Mouse (Mus musculus): ENCODE data around the gene 1700010B08Rik.
A peak's percentile ranks its signal among the peaks of the same experiment; 100 is the strongest.
"Not testable (repeated sequence)": the region's sequence is repeated elsewhere in the genome, so short reads cannot be mapped to it uniquely, and the experiment has no call there.

1700010B08Rik gene

GRCm38 (mm10) chr2:173719115-173719514, at the start of gene 1700010B08Rik:
TSS of gene 1700010B08Rik (plus strand) at chr2:173719415.
- not testable (repeated sequence) for DNase-seq (ENCODE audit: low read depth, low spot score)

GRCm38 (mm10) chr2:173672328-173672896, 46.8 kb upstream of the 1700010B08Rik start:
- DNase-seq (ENCODE audit: low read depth, low spot score) = no peak

GRCm38 (mm10) chr2:173673469-173673868, 45.7 kb upstream of the 1700010B08Rik start:
- no peak for DNase-seq (ENCODE audit: low read depth, low spot score)

- no peak for DNase-seq (ENCODE audit: low read depth, low spot score)
Measured at GRCm38 (mm10) chr2:173678593-173678992, 40.6 kb upstream of the 1700010B08Rik start.

GRCm38 (mm10) chr2:173679217-173679616, 40.0 kb upstream of the 1700010B08Rik start:
- no peak for DNase-seq (ENCODE audit: low read depth, low spot score)

- DNase-seq (ENCODE audit: low read depth, low spot score) = no peak
Measured at GRCm38 (mm10) chr2:173680153-173680552, 39.1 kb upstream of the 1700010B08Rik start.

- peak; percentile 13 for DNase-seq (ENCODE audit: low read depth, low spot score)
Measured at GRCm38 (mm10) chr2:173682773-173683172, 36.4 kb upstream of the 1700010B08Rik start.

GRCm38 (mm10) chr2:173685781-173686361, 33.3 kb upstream of the 1700010B08Rik start:
- no peak for DNase-seq (ENCODE audit: low read depth, low spot score)

- no peak for DNase-seq (ENCODE audit: low read depth, low spot score)
Measured at GRCm38 (mm10) chr2:173687363-173687762, 31.9 kb upstream of the 1700010B08Rik start.

- DNase-seq (ENCODE audit: low read depth, low spot score) = no peak
Measured at GRCm38 (mm10) chr2:173689835-173690234, 29.4 kb upstream of the 1700010B08Rik start.

- DNase-seq (ENCODE audit: low read depth, low spot score) = no peak
Measured at GRCm38 (mm10) chr2:173691748-173692147, 27.5 kb upstream of the 1700010B08Rik start.

- no peak for DNase-seq (ENCODE audit: low read depth, low spot score)
Measured at GRCm38 (mm10) chr2:173692693-173693092, 26.5 kb upstream of the 1700010B08Rik start.

- no peak for DNase-seq (ENCODE audit: low read depth, low spot score)
Measured at GRCm38 (mm10) chr2:173698850-173699249, 20.4 kb upstream of the 1700010B08Rik start.

- no peak for DNase-seq (ENCODE audit: low read depth, low spot score)
Measured at GRCm38 (mm10) chr2:173702096-173702866, 16.9 kb upstream of the 1700010B08Rik start.

- no peak for DNase-seq (ENCODE audit: low read depth, low spot score)
Measured at GRCm38 (mm10) chr2:173702867-173703237, 16.4 kb upstream of the 1700010B08Rik start.

GRCm38 (mm10) chr2:173705827-173706551, 13.2 kb upstream of the 1700010B08Rik start:
- no peak for DNase-seq (ENCODE audit: low read depth, low spot score)

GRCm38 (mm10) chr2:173707626-173708025, 11.6 kb upstream of the 1700010B08Rik start:
- peak; percentile 14 for DNase-seq (ENCODE audit: low read depth, low spot score)

GRCm38 (mm10) chr2:173710193-173710592, 9.0 kb upstream of the 1700010B08Rik start:
- DNase-seq (ENCODE audit: low read depth, low spot score) = no peak

- no peak for DNase-seq (ENCODE audit: low read depth, low spot score)
Measured at GRCm38 (mm10) chr2:173712656-173713055, 6.6 kb upstream of the 1700010B08Rik start.

GRCm38 (mm10) chr2:173713241-173713640, 6.0 kb upstream of the 1700010B08Rik start:
- no peak for DNase-seq (ENCODE audit: low read depth, low spot score)

GRCm38 (mm10) chr2:173714620-173715218, 4.5 kb upstream of the 1700010B08Rik start:
- DNase-seq (ENCODE audit: low read depth, low spot score) = no peak

- no peak for DNase-seq (ENCODE audit: low read depth, low spot score)
Measured at GRCm38 (mm10) chr2:173716966-173717365, 2.2 kb upstream of the 1700010B08Rik start.
